In the genomic region with DNA sequence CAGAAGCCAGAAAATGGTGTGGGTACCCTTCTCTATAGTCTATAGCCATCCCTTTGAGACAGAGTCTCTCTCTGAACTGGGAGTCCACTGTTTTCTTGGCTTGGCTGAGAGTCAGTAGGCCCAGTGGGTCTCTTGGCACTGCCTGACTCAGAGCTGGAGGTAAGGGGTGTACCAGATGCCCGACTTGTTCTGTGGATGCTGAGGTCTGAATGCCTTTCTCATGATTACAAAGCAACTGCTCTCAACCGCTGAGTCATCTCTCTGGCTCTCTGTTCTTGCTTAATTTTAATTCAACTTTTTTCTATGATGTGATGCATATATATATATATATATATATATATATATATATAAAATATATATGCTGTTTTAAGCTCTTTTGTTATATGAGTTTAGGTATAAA, we compare ENCODE assay signal across 17 mouse cellular contexts.
"Had no signal": no experiment of that assay in that cellular context is flagged by ENCODE, and none has a peak within 500 bp of the region (broad histone marks: within the 10 kb centered on the region; RNA-seq: fewer than 3 reads in every experiment).

No protein-coding gene starts in this region.

- H3K27ac ChIP-seq: kidney, postnatal 0 days; limb, embryonic 10.5 days; liver, embryonic 15.5 days; midbrain, embryonic 15.5 days; neural tube, embryonic 13.5 days had no signal

- ATAC-seq: lung, postnatal 0 days; midbrain, embryonic 15.5 days had no signal

- H3K27me3 ChIP-seq: liver, embryonic 15.5 days; midbrain, embryonic 15.5 days; neural tube, embryonic 13.5 days had no signal

- H3K4me2 ChIP-seq: liver, embryonic 11.5 days; liver, embryonic 15.5 days; midbrain, embryonic 15.5 days; neural tube, embryonic 13.5 days had no signal

- H3K4me1 ChIP-seq: liver, embryonic 15.5 days; midbrain, embryonic 15.5 days; neural tube, embryonic 13.5 days had no signal

- DNase-seq: kidney, postnatal 36 days; layer of hippocampus, adult 9-11 months; layer of hippocampus, postnatal 36 days; lung, adult 2 months; lung, postnatal 36 days; retina, postnatal 1 day; right cerebral cortex, postnatal 4 days; spleen, adult 18-20 months; thymus, adult 18-20 months; thymus, postnatal 14 days had no signal

- H3K36me3 ChIP-seq: liver, embryonic 15.5 days; midbrain, embryonic 15.5 days; neural tube, embryonic 13.5 days had no signal

- H3K4me3 ChIP-seq: limb, embryonic 10.5 days; liver, embryonic 15.5 days; midbrain, embryonic 15.5 days; neural tube, embryonic 13.5 days had no signal

- H3K9me3 ChIP-seq: limb, embryonic 10.5 days; liver, embryonic 15.5 days; midbrain, embryonic 15.5 days; neural tube, embryonic 13.5 days had no signal

- H3K9ac ChIP-seq: liver, embryonic 15.5 days; midbrain, embryonic 15.5 days; neural tube, embryonic 13.5 days had no signal
